Mouse (Mus musculus) activated CD4-positive, CD25-positive, alpha-beta regulatory T cell, adult 9 weeks (primary cell): ENCODE data around the gene Scrn3. TPM values are rescaled to one million over a fixed set of nuclear protein-coding genes. Genes with fewer than 3 reads are reported as not detected.

Experiments
- polyA plus RNA-seq: library from polyadenylated mRNA; unstranded; fragments of 100-300 nt; shearing (Covaris generic); gene quantifications from one replicate; pipeline ENCODE4 v1.2.1, GENCODE M21; 2017

Gene Scrn3
- polyA plus RNA-seq: 13.2 TPM

GRCm38 (mm10) chr2:73312152-73313116, at the start of gene Scrn3, which contains the start of gene Cir1:
Gene Scrn3 (plus strand): TSS chr2:73312601.
Gene Cir1 (minus strand): TSS chr2:73312701.

GRCm38 (mm10) chr2:73271459-73272161, 40.8 kb upstream of the Scrn3 start, which contains the start of gene Sp9:
Gene Sp9 (plus strand): TSS chr2:73271925.

GRCm38 (mm10) chr2:73386356-73387046, 74.1 kb downstream of the Scrn3 start, which contains the start of gene Gpr155:
Gene Gpr155 (minus strand): TSS chr2:73386572.

Other genes with a start within 250 kb of the Scrn3 start
- gene Ola1, start 93.7 kb upstream of the Scrn3 start, polyA plus RNA-seq: 76.3 TPM
- not detected for gene Sp9, start 40.7 kb upstream of the Scrn3 start, polyA plus RNA-seq
- gene Cir1, start 100 bp downstream of the Scrn3 start, polyA plus RNA-seq: 33.4 TPM
- gene Gpr155, start 74.0 kb downstream of the Scrn3 start, polyA plus RNA-seq: 30.5 TPM
- 153 TPM for gene Wipf1, start 217.1 kb downstream of the Scrn3 start, polyA plus RNA-seq